Mouse (Mus musculus): ENCODE results near the gene Ric1. TPM values are rescaled to one million over a fixed set of nuclear protein-coding genes. Genes with fewer than 3 reads are reported as not detected.

Ric1 gene
- total RNA-seq, 1 experiment = 30.7 TPM

GRCm38 (mm10) chr19:29518409-29518808, 3.7 kb upstream of the Ric1 start:
- TF ChIP-seq ZC3H11A (IDR thresholded peaks at IDR 0.05; ENCODE audit: borderline replicate concordance, low read depth, low read length) (no peak), ZNF384 (IDR thresholded peaks at IDR 0.05; ENCODE audit: low read depth, low read length) (no peak), CHD2 (IDR thresholded peaks at IDR 0.05; ENCODE audit: low read depth, low read length) (no peak), HCFC1 (IDR thresholded peaks at IDR 0.05; ENCODE audit: borderline replicate concordance, insufficient read depth, low read length) (no peak), MAFK (IDR thresholded peaks at IDR 0.05; ENCODE audit: insufficient read depth, low read depth, low read length) (no peak)
- in situ Hi-C loops (cut with MboI; ENCODE audit: low sequenced_read_pairs in 2 of 2, unreplicated experiment in 2 of 2) = no loop called here
- Histone ChIP-seq H3K9ac (ENCODE audit: insufficient read depth, low read depth, low read length, poor library complexity, severe bottlenecking) (no peak overlapping the region), H3K36me3 (ENCODE audit: control insufficient read depth, insufficient read depth, low read length, poor library complexity, severe bottlenecking) (no peaks in the 10 kb centered on the region), H3K4me1 (ENCODE audit: control insufficient read depth in 2 of 2, insufficient read depth in 2 of 2, low read length in 2 of 2, poor library complexity in 1 of 2) (peaks cover 0 to 4% of the 10 kb centered on the region in 2 experiments; a peak in 1 of 4 replicates), H3K4me3 (ENCODE audit: insufficient read depth in 1 of 2, low read depth in 1 of 2, low read length in 2 of 2, poor library complexity in 1 of 2, severe bottlenecking in 1 of 2) (no peak overlapping the region), H3K27ac (ENCODE audit: insufficient read depth, low read depth, low read length, poor library complexity, severe bottlenecking) (no peak overlapping the region), H3K9me3 (ENCODE audit: control insufficient read depth, insufficient read depth, low read depth, low read length) (no peaks in the 10 kb centered on the region)
- no peak for DNase-seq (ENCODE audit: low read depth, low spot score)

- H3K36me3 ChIP-seq (ENCODE audit: control insufficient read depth, insufficient read depth, low read length, poor library complexity, severe bottlenecking) = no peaks in the 10 kb centered on the region
- DNase-seq (ENCODE audit: low read depth, low spot score) = no peak
- peaks cover 0 to 4% of the 10 kb centered on the region in 2 experiments; a peak in 1 of 4 replicates for H3K4me1 ChIP-seq (ENCODE audit: control insufficient read depth in 2 of 2, insufficient read depth in 2 of 2, low read length in 2 of 2, poor library complexity in 1 of 2)
- no peak overlapping the region for H3K4me3 ChIP-seq (ENCODE audit: insufficient read depth in 1 of 2, low read depth in 1 of 2, low read length in 2 of 2, poor library complexity in 1 of 2, severe bottlenecking in 1 of 2)
- TF ChIP-seq ZNF384 (IDR thresholded peaks at IDR 0.05; ENCODE audit: low read depth, low read length) = no peak
- no peak for TF ChIP-seq ZC3H11A (IDR thresholded peaks at IDR 0.05; ENCODE audit: borderline replicate concordance, low read depth, low read length)
- TF ChIP-seq HCFC1 (IDR thresholded peaks at IDR 0.05; ENCODE audit: borderline replicate concordance, insufficient read depth, low read length) = no peak
- no peak for TF ChIP-seq MAFK (IDR thresholded peaks at IDR 0.05; ENCODE audit: insufficient read depth, low read depth, low read length)
- TF ChIP-seq CHD2 (IDR thresholded peaks at IDR 0.05; ENCODE audit: low read depth, low read length) = no peak
- in situ Hi-C loops (cut with MboI; ENCODE audit: low sequenced_read_pairs in 2 of 2, unreplicated experiment in 2 of 2) = no loop called here
- no peak overlapping the region for H3K27ac ChIP-seq (ENCODE audit: insufficient read depth, low read depth, low read length, poor library complexity, severe bottlenecking)
- no peak overlapping the region for H3K9ac ChIP-seq (ENCODE audit: insufficient read depth, low read depth, low read length, poor library complexity, severe bottlenecking)
- H3K9me3 ChIP-seq (ENCODE audit: control insufficient read depth, insufficient read depth, low read depth, low read length) = no peaks in the 10 kb centered on the region
These were observed 3.2 kb upstream of the Ric1 start for GRCm38 (mm10) chr19:29518922-29519321.

- H3K4me3 ChIP-seq (ENCODE audit: insufficient read depth in 1 of 2, low read depth in 1 of 2, low read length in 2 of 2, poor library complexity in 1 of 2, severe bottlenecking in 1 of 2) = peak overlapping the region; percentile 92 to 95; a peak in 3 of 4 replicates
- peak overlapping the region; percentile 2; the same call in 1 of the 2 replicates for H3K9ac ChIP-seq (ENCODE audit: insufficient read depth, low read depth, low read length, poor library complexity, severe bottlenecking)
- no peaks in the 10 kb centered on the region for H3K36me3 ChIP-seq (ENCODE audit: control insufficient read depth, insufficient read depth, low read length, poor library complexity, severe bottlenecking)
- DNase-seq (ENCODE audit: low read depth, low spot score) = no peak
- H3K4me1 ChIP-seq (ENCODE audit: control insufficient read depth in 2 of 2, insufficient read depth in 2 of 2, low read length in 2 of 2, poor library complexity in 1 of 2) = no peaks in the 10 kb centered on the region
- TF ChIP-seq ZNF384 (IDR thresholded peaks at IDR 0.05; ENCODE audit: low read depth, low read length) (no peak), MAFK (IDR thresholded peaks at IDR 0.05; ENCODE audit: insufficient read depth, low read depth, low read length) (no peak), CHD2 (IDR thresholded peaks at IDR 0.05; ENCODE audit: low read depth, low read length) (no peak), ZC3H11A (IDR thresholded peaks at IDR 0.05; ENCODE audit: borderline replicate concordance, low read depth, low read length) (no peak), HCFC1 (IDR thresholded peaks at IDR 0.05; ENCODE audit: borderline replicate concordance, insufficient read depth, low read length) (no peak)
- H3K9me3 ChIP-seq (ENCODE audit: control insufficient read depth, insufficient read depth, low read depth, low read length) = no peaks in the 10 kb centered on the region
- in situ Hi-C loops (cut with MboI; ENCODE audit: low sequenced_read_pairs in 2 of 2, unreplicated experiment in 2 of 2) = no loop called here
- H3K27ac ChIP-seq (ENCODE audit: insufficient read depth, low read depth, low read length, poor library complexity, severe bottlenecking) = no peak overlapping the region
These were observed 1.0 kb upstream of the Ric1 start for GRCm38 (mm10) chr19:29520996-29521560.

GRCm38 (mm10) chr19:29522445-29523229, 555 bp downstream of the Ric1 start:
- H3K4me1 ChIP-seq (ENCODE audit: control insufficient read depth in 2 of 2, insufficient read depth in 2 of 2, low read length in 2 of 2, poor library complexity in 1 of 2) = no peaks in the 10 kb centered on the region
- peak overlapping the region; percentile 20; the same call in 1 of the 2 replicates for H3K27ac ChIP-seq (ENCODE audit: insufficient read depth, low read depth, low read length, poor library complexity, severe bottlenecking)
- no peaks in the 10 kb centered on the region for H3K36me3 ChIP-seq (ENCODE audit: control insufficient read depth, insufficient read depth, low read length, poor library complexity, severe bottlenecking)
- no peak; the same call in 1 of the 2 replicates for TF ChIP-seq HCFC1 (IDR thresholded peaks at IDR 0.05; ENCODE audit: borderline replicate concordance, insufficient read depth, low read length)
- TF ChIP-seq ZC3H11A (IDR thresholded peaks at IDR 0.05; ENCODE audit: borderline replicate concordance, low read depth, low read length) = no peak
- TF ChIP-seq ZNF384 (IDR thresholded peaks at IDR 0.05; ENCODE audit: low read depth, low read length) = no peak
- no peak for TF ChIP-seq MAFK (IDR thresholded peaks at IDR 0.05; ENCODE audit: insufficient read depth, low read depth, low read length)
- TF ChIP-seq CHD2 (IDR thresholded peaks at IDR 0.05; ENCODE audit: low read depth, low read length) = no peak
- no peak for DNase-seq (ENCODE audit: low read depth, low spot score)
- H3K4me3 ChIP-seq (ENCODE audit: insufficient read depth in 1 of 2, low read depth in 1 of 2, low read length in 2 of 2, poor library complexity in 1 of 2, severe bottlenecking in 1 of 2) = peak overlapping the region; percentile 92 to 95
- H3K9ac ChIP-seq (ENCODE audit: insufficient read depth, low read depth, low read length, poor library complexity, severe bottlenecking) = peak overlapping the region; percentile 94
- in situ Hi-C loops (cut with MboI; ENCODE audit: low sequenced_read_pairs in 2 of 2, unreplicated experiment in 2 of 2) = no loop called here
- no peaks in the 10 kb centered on the region for H3K9me3 ChIP-seq (ENCODE audit: control insufficient read depth, insufficient read depth, low read depth, low read length)

Data from ES-E14 (cell line).